Mouse (Mus musculus) kidney, adult 2 months (tissue): ENCODE results near the gene Nwd1.

Experiments
- CTCF ChIP-seq: fragments of 200-500 bp; conservative IDR thresholded peaks from 2 replicates; pipeline ENCODE4 v1.5.1; 2011; ENCODE audit warnings: low read depth, mild to moderate bottlenecking, control low read depth, low read length, moderate library complexity, mixed read lengths; ENCODE audit not compliant: insufficient read depth, insufficient read length
- POLR2A ChIP-seq: fragments of 200-500 bp; IDR thresholded peaks from one replicate; pipeline ENCODE4 v1.6.1; 2011; ENCODE audit warnings: low read depth, low read length, control low read depth

DNA sequence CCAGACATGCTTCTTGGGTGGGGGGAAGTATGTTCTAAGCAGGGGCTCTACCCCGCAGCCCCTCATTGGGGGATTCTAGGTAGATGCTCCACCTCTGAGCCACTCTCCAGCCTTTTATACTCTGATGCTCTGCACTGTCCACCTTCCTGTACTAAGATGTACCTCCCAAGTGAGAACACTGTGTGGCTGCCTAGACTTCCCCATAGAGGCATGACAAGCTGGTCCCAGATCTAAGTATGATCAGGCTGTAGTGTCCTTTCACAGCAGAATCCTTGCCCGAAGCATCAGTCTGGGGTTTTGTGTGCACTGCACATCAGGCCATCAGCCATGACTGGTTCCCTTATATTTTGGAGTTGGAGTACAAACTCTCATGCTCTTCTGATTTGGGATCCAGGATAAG is 109.5 kb downstream of the Nwd1 start:
- TF ChIP-seq POLR2A (no peak), CTCF (no peak)
